Mouse (Mus musculus) ES-Bruce4 (cell line): ENCODE results near the gene Ghr. TPM values are rescaled to one million over a fixed set of nuclear protein-coding genes. Genes with fewer than 3 reads are reported as not detected.
A peak's percentile ranks its signal among the peaks of the same experiment; 100 is the strongest.

Source experiments
- H3K27ac ChIP-seq: 2 replicates; pipeline ENCODE4 v1.5.1; 2012; ENCODE audit warnings: low read length, inconsistent platforms; ENCODE audit not compliant: insufficient read depth
- H3K27me3 ChIP-seq: 2 replicates; pipeline ENCODE4 v1.6.1; 2012; ENCODE audit warnings: mild to moderate bottlenecking, low read length, inconsistent platforms; ENCODE audit not compliant: control insufficient read depth, poor library complexity, insufficient read depth, severe bottlenecking
- H3K36me3 ChIP-seq: 2 replicates; pipeline ENCODE4 v1.6.1; 2012; ENCODE audit warnings: inconsistent platforms, mild to moderate bottlenecking, low read length, moderate library complexity; ENCODE audit not compliant: control insufficient read depth, poor library complexity, insufficient read depth, severe bottlenecking
- H3K4me1 ChIP-seq: one replicate; pipeline ENCODE4 v1.8.1; 2011; ENCODE audit warnings: low read length; ENCODE audit not compliant: control insufficient read depth, insufficient read depth
- H3K4me3 ChIP-seq: 2 replicates; pipeline ENCODE4 v1.5.1; 2011; ENCODE audit warnings: low read depth, mild to moderate bottlenecking, low read length
- H3K9ac ChIP-seq: 2 replicates; pipeline ENCODE4 v1.6.1; 2012; ENCODE audit warnings: low read depth, mild to moderate bottlenecking, inconsistent platforms; ENCODE audit not compliant: poor library complexity, severe bottlenecking
- H3K9me3 ChIP-seq: replicated peaks from 2 replicates; pipeline ENCODE4 v1.6.1; 2012; ENCODE audit warnings: mild to moderate bottlenecking, low read length, inconsistent platforms; ENCODE audit not compliant: control insufficient read depth, poor library complexity, insufficient read depth, severe bottlenecking
- CTCF ChIP-seq: IDR thresholded peaks from one replicate; pipeline ENCODE4 v1.8.1; 2011; ENCODE audit warnings: low read depth, low read length
- EP300 ChIP-seq: IDR thresholded peaks from 2 replicates; pipeline ENCODE4 v1.6.1; 2011; ENCODE audit warnings: low read depth, low read length; ENCODE audit not compliant: insufficient read depth
- POLR2A ChIP-seq: IDR thresholded peaks from one replicate; pipeline ENCODE4 v1.8.1; 2011; ENCODE audit warnings: low read length; ENCODE audit not compliant: insufficient read depth
- polyA plus RNA-seq: library from polyadenylated mRNA; stranded (reverse); fragments of >200 nt; gene quantifications from 2 replicates; pipeline ENCODE4 v1.2.4, GENCODE M21; 2011; ENCODE audit warnings: low read depth; ENCODE audit not compliant: missing spikeins, insufficient read depth, insufficient read length

Ghr gene
- polyA plus RNA-seq, 1 experiment: 40.5 TPM

GRCm38 (mm10) chr15:3281216-3281615 lies 302.1 kb downstream of the Ghr start:
- TF ChIP-seq POLR2A: no peak
- no peak for TF ChIP-seq EP300
- TF ChIP-seq CTCF: no peak
- H3K4me3 ChIP-seq: no peak overlapping the region
- H3K4me1 ChIP-seq: no peaks in the 10 kb centered on the region
- H3K9ac ChIP-seq: no peak overlapping the region
- H3K36me3 ChIP-seq: no peaks in the 10 kb centered on the region
- H3K27me3 ChIP-seq: no peaks in the 10 kb centered on the region
- no peaks in the 10 kb centered on the region for H3K9me3 ChIP-seq
- no peak overlapping the region for H3K27ac ChIP-seq

- Histone ChIP-seq H3K27me3 (no peaks in the 10 kb centered on the region), H3K9ac (no peak overlapping the region), H3K4me3 (no peak overlapping the region), H3K27ac (no peak overlapping the region), H3K9me3 (no peaks in the 10 kb centered on the region), H3K36me3 (no peaks in the 10 kb centered on the region), H3K4me1 (no peaks in the 10 kb centered on the region)
- TF ChIP-seq POLR2A: no peak
- no peak for TF ChIP-seq EP300
- no peak for TF ChIP-seq CTCF
Measured at GRCm38 (mm10) chr15:3279242-3279641, 304.1 kb downstream of the Ghr start.

GRCm38 (mm10) chr15:3277391-3277790 lies 305.9 kb downstream of the Ghr start:
- H3K9ac ChIP-seq: no peak overlapping the region
- H3K4me3 ChIP-seq: no peak overlapping the region
- H3K27ac ChIP-seq: no peak overlapping the region
- peak; percentile 8 for TF ChIP-seq CTCF
- TF ChIP-seq POLR2A: no peak
- TF ChIP-seq EP300: no peak
- H3K36me3 ChIP-seq: no peaks in the 10 kb centered on the region
- no peaks in the 10 kb centered on the region for H3K9me3 ChIP-seq
- no peaks in the 10 kb centered on the region for H3K27me3 ChIP-seq
- no peaks in the 10 kb centered on the region for H3K4me1 ChIP-seq

GRCm38 (mm10) chr15:3273191-3273590 lies 310.1 kb downstream of the Ghr start:
- Histone ChIP-seq H3K27ac (no peak overlapping the region), H3K27me3 (no peaks in the 10 kb centered on the region), H3K9ac (no peak overlapping the region), H3K4me3 (no peak overlapping the region), H3K9me3 (no peaks in the 10 kb centered on the region), H3K4me1 (peaks cover 6% of the 10 kb centered on the region), H3K36me3 (no peaks in the 10 kb centered on the region)
- no peak for TF ChIP-seq EP300
- no peak for TF ChIP-seq POLR2A
- TF ChIP-seq CTCF: no peak

GRCm38 (mm10) chr15:3271216-3271615 lies 312.1 kb downstream of the Ghr start:
- Histone ChIP-seq H3K4me3 (peak overlapping the region; percentile 49), H3K27ac (no peak overlapping the region)

GRCm38 (mm10) chr15:3270646-3271077 lies 312.6 kb downstream of the Ghr start:
- Histone ChIP-seq H3K27ac (peak overlapping the region; percentile 81), H3K27me3 (no peaks in the 10 kb centered on the region), H3K36me3 (no peaks in the 10 kb centered on the region), H3K4me3 (peak overlapping the region; percentile 57), H3K4me1 (peaks cover 6% of the 10 kb centered on the region), H3K9me3 (no peaks in the 10 kb centered on the region), H3K9ac (no peak overlapping the region)
- TF ChIP-seq POLR2A: no peak
- no peak for TF ChIP-seq CTCF
- TF ChIP-seq EP300: peak; percentile 79

More at GRCm38 (mm10) chr15:3271216-3271615, 312.1 kb downstream of the Ghr start:
- no peaks in the 10 kb centered on the region for H3K9me3 ChIP-seq
- no peak overlapping the region for H3K9ac ChIP-seq
- peaks cover 6% of the 10 kb centered on the region for H3K4me1 ChIP-seq
- TF ChIP-seq CTCF (no peak), EP300 (0 out of 2 replicates have a peak, but pooled peaks have one; percentile 28), POLR2A (no peak)
- no peaks in the 10 kb centered on the region for H3K27me3 ChIP-seq
- H3K36me3 ChIP-seq: no peaks in the 10 kb centered on the region
